Comparison of ENCODE assay signal across 35 mouse cellular contexts in genomic region chr7:14013083-14013482, GRCm38 (mm10). TPM values are rescaled to one million over a fixed set of nuclear protein-coding genes. Genes with fewer than 3 reads are reported as not detected.
"Had no signal": no experiment of that assay in that cellular context is flagged by ENCODE, and none has a peak within 500 bp of the region (broad histone marks: within the 10 kb centered on the region; RNA-seq: fewer than 3 reads in every experiment).

No protein-coding gene starts in this region.

- H3K4me3 ChIP-seq: left cerebral cortex, adult 2 months; limb, embryonic 10.5 days; limb, embryonic 12.5 days; limb, embryonic 13.5 days; limb, embryonic 15.5 days; liver, embryonic 12.5 days; liver, embryonic 13.5 days; liver, embryonic 15.5 days; lung, embryonic 15.5 days; megakaryocyte, embryonic 14.5 days; midbrain, embryonic 10.5 days; midbrain, embryonic 12.5 days; midbrain, embryonic 13.5 days; midbrain, embryonic 15.5 days; myocyte; neural tube, embryonic 12.5 days had no signal

- ATAC-seq: liver, embryonic 12.5 days; liver, postnatal 0 days; midbrain, embryonic 13.5 days; midbrain, embryonic 15.5 days; midbrain, embryonic 16.5 days had no signal

- H3K36me3 ChIP-seq: limb, embryonic 10.5 days; limb, embryonic 12.5 days; limb, embryonic 13.5 days; limb, embryonic 15.5 days; liver, embryonic 12.5 days; liver, embryonic 13.5 days; liver, embryonic 15.5 days; lung, embryonic 15.5 days; midbrain, embryonic 10.5 days; midbrain, embryonic 12.5 days; midbrain, embryonic 13.5 days; midbrain, embryonic 15.5 days; neural tube, embryonic 12.5 days had no signal

- H3K27me3 ChIP-seq: limb, embryonic 12.5 days; limb, embryonic 13.5 days; limb, embryonic 15.5 days; liver, embryonic 12.5 days; liver, embryonic 13.5 days; liver, embryonic 15.5 days; lung, embryonic 15.5 days; megakaryocyte, embryonic 14.5 days; midbrain, embryonic 12.5 days; midbrain, embryonic 13.5 days; midbrain, embryonic 15.5 days; neural tube, embryonic 12.5 days had no signal

- H3K27ac ChIP-seq: left cerebral cortex, adult 2 months; limb, embryonic 10.5 days; limb, embryonic 12.5 days; limb, embryonic 13.5 days; limb, embryonic 15.5 days; liver, embryonic 12.5 days; liver, embryonic 13.5 days; liver, embryonic 14.5 days; liver, embryonic 15.5 days; lung, embryonic 15.5 days; macrophage; midbrain, embryonic 10.5 days; midbrain, embryonic 12.5 days; midbrain, embryonic 13.5 days; midbrain, embryonic 15.5 days; neural tube, embryonic 12.5 days had no signal

- H3K4me2 ChIP-seq: limb, embryonic 12.5 days; limb, embryonic 13.5 days; limb, embryonic 15.5 days; liver, embryonic 11.5 days; liver, embryonic 12.5 days; liver, embryonic 13.5 days; liver, embryonic 15.5 days; lung, embryonic 15.5 days; midbrain, embryonic 11.5 days; midbrain, embryonic 12.5 days; midbrain, embryonic 13.5 days; midbrain, embryonic 15.5 days; neural tube, embryonic 12.5 days had no signal

- DNase-seq: layer of hippocampus, postnatal 36 days; left cerebral cortex, postnatal 4 days; liver; liver, embryonic 13.5 days; liver, postnatal 0 days; lung, adult 18-20 months; lung, postnatal 14 days; lung, postnatal 36 days; lung, postnatal 4 days; midbrain, embryonic 14.5 days had no signal

- H3K9me3 ChIP-seq: limb, embryonic 15.5 days; liver, embryonic 13.5 days; liver, embryonic 15.5 days; lung, embryonic 15.5 days had no signal

- H3K9ac ChIP-seq: limb, embryonic 12.5 days; limb, embryonic 13.5 days; limb, embryonic 15.5 days; liver, embryonic 12.5 days; liver, embryonic 13.5 days; liver, embryonic 14.5 days; liver, embryonic 15.5 days; liver, postnatal 0 days; lung, embryonic 15.5 days; midbrain, embryonic 12.5 days; midbrain, embryonic 13.5 days; midbrain, embryonic 15.5 days; neural tube, embryonic 12.5 days had no signal

- H3K4me1 ChIP-seq: limb, embryonic 10.5 days; limb, embryonic 12.5 days; limb, embryonic 13.5 days; limb, embryonic 15.5 days; liver, embryonic 12.5 days; liver, embryonic 13.5 days; liver, embryonic 15.5 days; lung, embryonic 15.5 days; megakaryocyte, embryonic 14.5 days; midbrain, embryonic 10.5 days; midbrain, embryonic 12.5 days; midbrain, embryonic 13.5 days; midbrain, embryonic 15.5 days; neural tube, embryonic 12.5 days had no signal

RNA-seq across cellular contexts. Expression of gene Sult2a4, which starts 23.7 kb away (rescaled TPM):
- polyA plus RNA-seq: limb, embryonic 10.5 days; limb, embryonic 11.5 days; limb, embryonic 12.5 days; limb, embryonic 13.5 days; limb, embryonic 14.5 days; limb, embryonic 15.5 days; liver, embryonic 11.5 days; liver, embryonic 12.5 days; liver, embryonic 13.5 days; liver, embryonic 14.5 days; liver, embryonic 15.5 days; liver, embryonic 16.5 days; lung, embryonic 15.5 days; macrophage; midbrain, embryonic 10.5 days; midbrain, embryonic 11.5 days; midbrain, embryonic 12.5 days; midbrain, embryonic 13.5 days; midbrain, embryonic 14.5 days; midbrain, embryonic 15.5 days; midbrain, embryonic 16.5 days; midbrain, postnatal 0 days; myocyte; neural tube, embryonic 11.5 days; neural tube, embryonic 12.5 days had no signal
